Mouse (Mus musculus) heart, postnatal 10 days (tissue): ENCODE data around the gene Vmn1r61. TPM values are rescaled to one million over a fixed set of nuclear protein-coding genes. Genes with fewer than 3 reads are reported as not detected.

Source experiments
- DNase-seq, 2 experiments: peaks; one replicate each; pipeline ENCODE4 v3.0.0; 2021
- intact Hi-C: fragments of 180-260 bp; cut with DNase I; formaldehyde crosslinking; loops from one replicate; pipeline ENCODE4 v1.15.1; 2025
- total RNA-seq, 2 experiments: library from RNA; stranded (reverse); gene quantifications; 2 replicates each; pipeline ENCODE4 v1.2.3; 2021

The Vmn1r61 gene
- total RNA-seq: not detected

GRCm38 (mm10) chr7:5613195-5613594, at the start of gene Vmn1r61:
TSS of gene Vmn1r61 (minus strand) at chr7:5613295.
- intact Hi-C loops: no loop called here

More at GRCm38 (mm10) chr7:5613195-5613594, at the start of gene Vmn1r61:
- no peak for DNase-seq

Other genes with a start within 250 kb of the Vmn1r61 start
- gene Vmn1r58, start 199.9 kb downstream of the Vmn1r61 start, total RNA-seq: not detected
- not detected for gene Vmn1r59, start 156.5 kb downstream of the Vmn1r61 start, total RNA-seq
- gene Vmn2r28, start 119.3 kb downstream of the Vmn1r61 start, total RNA-seq: not detected
- not detected for gene Vmn1r60, start 66.0 kb downstream of the Vmn1r61 start, total RNA-seq
- not detected for gene Vmn1r62, start 60.3 kb upstream of the Vmn1r61 start, total RNA-seq
- gene Vmn1r63, start 192.2 kb upstream of the Vmn1r61 start, total RNA-seq: not detected